Mouse (Mus musculus) gastrocnemius, postnatal 25 days (tissue): ENCODE results near the gene Agpat4. TPM values are rescaled to one million over a fixed set of nuclear protein-coding genes. Genes with fewer than 3 reads are reported as not detected.

Experiments used
- total RNA-seq, 2 experiments: library from RNA; stranded (reverse); gene quantifications; 1 replicate in 1 of 2; 2 replicates in 1 of 2; pipeline ENCODE4 v1.2.3; 2021

Agpat4 gene
- total RNA-seq, 2 experiments from 2014 or later, result 2.3 to 2.7 TPM

Other genes starting within 250 kb of the Agpat4 start
- 10 to 100 TPM; 25.5 to 25.7 TPM for gene Map3k4, start 200.1 kb downstream of the Agpat4 start, total RNA-seq